Mouse (Mus musculus): ENCODE results near the gene Btbd10. TPM values are rescaled to one million over a fixed set of nuclear protein-coding genes. Genes with fewer than 3 reads are reported as not detected.

Btbd10 gene
- polyA plus RNA-seq, 1 experiment from 2014 or later = 86.2 TPM

Other genes starting within 250 kb of the Btbd10 start
- 21.0 and 22.8 TPM in 2 replicates for gene Arntl, start 161.9 kb downstream of the Btbd10 start, polyA plus RNA-seq (2015; fragmentation: Nextera tagmentation; extraction: Ambion mirVana)
- not detected in 2 replicates for gene Pth, start 19.2 kb upstream of the Btbd10 start, polyA plus RNA-seq (2015; fragmentation: Nextera tagmentation; extraction: Ambion mirVana)
- 64.6 and 72.8 TPM in 2 replicates for gene Far1, start 144.4 kb upstream of the Btbd10 start, polyA plus RNA-seq (2015; fragmentation: Nextera tagmentation; extraction: Ambion mirVana)